Comparison of ENCODE assay signal across 39 mouse cellular contexts in genomic region chr15:102945185-102946077, GRCm38 (mm10). TPM values are rescaled to one million over a fixed set of nuclear protein-coding genes. Genes with fewer than 3 reads are reported as not detected.
DNase-seq lines count a peak whose midpoint lies in the region; ATAC-seq and TF ChIP-seq lines count a peak whose summit lies in the region.
"Had no signal": no experiment of that assay in that cellular context is flagged by ENCODE, and none has a peak within 500 bp of the region (broad histone marks: within the 10 kb centered on the region; RNA-seq: fewer than 3 reads in every experiment).

No protein-coding gene starts in this region.

- no peaks in the 10 kb centered on the region for H3K36me3 ChIP-seq in forebrain, embryonic 11.5 days (ENCODE audit: control insufficient read depth, insufficient read depth, low read length)
- no peaks in the 10 kb centered on the region for H3K36me3 ChIP-seq in forebrain, postnatal 0 days (ENCODE audit: insufficient read depth)
- H3K36me3 ChIP-seq in MEL (ENCODE audit: control insufficient read depth in 1 of 2, insufficient read depth in 2 of 2, low read length in 2 of 2): peaks cover 0 to 5% of the 10 kb centered on the region in 2 experiments; a peak in 1 of 4 replicates
- no peaks in the 10 kb centered on the region for H3K36me3 ChIP-seq in limb, embryonic 13.5 days
- H3K36me3 ChIP-seq in neural tube, embryonic 15.5 days: no peaks in the 10 kb centered on the region
- H3K36me3 ChIP-seq: heart, embryonic 13.5 days; hindbrain, embryonic 10.5 days; liver, embryonic 15.5 days; midbrain, embryonic 15.5 days had no signal

- no peak overlapping the region for H3K4me3 ChIP-seq in forebrain, embryonic 11.5 days (ENCODE audit: low read depth, low read length)
- H3K4me3 ChIP-seq in forebrain, postnatal 0 days (ENCODE audit: low read depth, low read length): no peak overlapping the region
- H3K4me3 ChIP-seq in MEL (ENCODE audit: control insufficient read depth in 1 of 2, insufficient read depth in 1 of 2, low read depth in 2 of 2, low read length in 2 of 2): peak overlapping the region; percentile 69 to 80
- peak overlapping the region; percentile 4 for H3K4me3 ChIP-seq in limb, embryonic 13.5 days
- H3K4me3 ChIP-seq in neural tube, embryonic 15.5 days (replicated peaks): peak overlapping the region; percentile 19
- H3K4me3 ChIP-seq: heart, embryonic 13.5 days; hindbrain, embryonic 10.5 days; liver, embryonic 15.5 days; midbrain, embryonic 15.5 days had no signal

- intact Hi-C loops in heart, postnatal 10 days (cut with DNase I): no loop called here

- no peak overlapping the region for H3K4me2 ChIP-seq in forebrain, embryonic 11.5 days (ENCODE audit: low read depth, low read length, severe bottlenecking)
- no peak overlapping the region for H3K4me2 ChIP-seq in forebrain, postnatal 0 days (ENCODE audit: low read depth)
- peak overlapping the region; percentile 41 for H3K4me2 ChIP-seq in limb, embryonic 13.5 days (replicated peaks)
- peak overlapping the region; percentile 40 for H3K4me2 ChIP-seq in neural tube, embryonic 15.5 days
- H3K4me2 ChIP-seq: heart, embryonic 13.5 days; liver, embryonic 15.5 days; lung, embryonic 14.5 days; midbrain, embryonic 15.5 days had no signal

- H3K9me3 ChIP-seq in forebrain, embryonic 11.5 days (ENCODE audit: control insufficient read depth, low read length): no peaks in the 10 kb centered on the region
- no peaks in the 10 kb centered on the region for H3K9me3 ChIP-seq in forebrain, postnatal 0 days (ENCODE audit: low read length)
- H3K9me3 ChIP-seq in MEL (replicated peaks; ENCODE audit: insufficient read depth, low read length): no peaks in the 10 kb centered on the region
- H3K9me3 ChIP-seq in limb, embryonic 13.5 days: no peaks in the 10 kb centered on the region
- H3K9me3 ChIP-seq in neural tube, embryonic 15.5 days (replicated peaks): no peaks in the 10 kb centered on the region
- H3K9me3 ChIP-seq: heart, embryonic 13.5 days; hindbrain, embryonic 10.5 days; liver, embryonic 15.5 days; midbrain, embryonic 15.5 days had no signal

- peak; percentile 49 for DNase-seq in forebrain, embryonic 11.5 days (ENCODE audit: low spot score)
- DNase-seq in forebrain, postnatal 0 days: no peak
- peak; percentile 84 for DNase-seq in MEL (ENCODE audit: low read depth, low spot score)
- no peak for DNase-seq in heart, adult 11 months
- no peak for DNase-seq in kidney, adult 18-20 months
- DNase-seq in heart, postnatal 10 days: no peak
- DNase-seq: adrenal gland, postnatal 10 days; cerebellum, adult 9-10 months; cerebellum, postnatal 36 days; heart, postnatal 14 days; kidney, adult 8-10 months; layer of hippocampus, adult 9-11 months; liver; lung, embryonic 14.5 days; lung, postnatal 14 days; right cerebral cortex, adult 18-20 months; right cerebral cortex, postnatal 4 days; thymus, adult 2 months; thymus, postnatal 36 days had no signal

- no peaks in the 10 kb centered on the region; the same call in 1 of the 2 replicates for H3K4me1 ChIP-seq in forebrain, embryonic 11.5 days (replicated peaks; ENCODE audit: control insufficient read depth, insufficient read depth, low read length)
- H3K4me1 ChIP-seq in forebrain, postnatal 0 days (ENCODE audit: insufficient read depth): no peaks in the 10 kb centered on the region
- peaks cover 5 to 6% of the 10 kb centered on the region in 2 experiments; a peak in 3 of 4 replicates for H3K4me1 ChIP-seq in MEL (ENCODE audit: control insufficient read depth in 1 of 2, insufficient read depth in 2 of 2, low read length in 2 of 2)
- peaks cover 8% of the 10 kb centered on the region; the same call in 1 of the 2 replicates for H3K4me1 ChIP-seq in limb, embryonic 13.5 days
- H3K4me1 ChIP-seq in neural tube, embryonic 15.5 days: peaks cover 6% of the 10 kb centered on the region
- H3K4me1 ChIP-seq: liver, embryonic 15.5 days had no signal

- H3K27me3 ChIP-seq in forebrain, embryonic 11.5 days (ENCODE audit: control insufficient read depth, insufficient read depth, low read length): peaks cover 97% of the 10 kb centered on the region
- H3K27me3 ChIP-seq in forebrain, postnatal 0 days (ENCODE audit: insufficient read depth, low read length): peaks cover 98% of the 10 kb centered on the region
- peaks cover 3 to 20% of the 10 kb centered on the region in 2 experiments; a peak in 3 of 4 replicates for H3K27me3 ChIP-seq in MEL (ENCODE audit: control insufficient read depth in 1 of 2, insufficient read depth in 2 of 2, low read length in 2 of 2)
- peaks cover 97% of the 10 kb centered on the region for H3K27me3 ChIP-seq in limb, embryonic 13.5 days
- H3K27me3 ChIP-seq in neural tube, embryonic 15.5 days (replicated peaks): peaks cover 83% of the 10 kb centered on the region

- TF ChIP-seq CTCF in forebrain, postnatal 0 days (IDR thresholded peaks at IDR 0.05; ENCODE audit: low read depth): no peak
- peak in 1 of 3 experiments; percentile 9; a peak in 1 of 6 replicates for TF ChIP-seq CTCF in MEL (IDR thresholded peaks at IDR 0.05 in 2 of 3, conservative IDR thresholded peaks at IDR 0.05 in 1 of 3; ENCODE audit: control insufficient read depth in 1 of 3, insufficient read depth in 1 of 3, low read depth in 2 of 3, low read length in 3 of 3, poor library complexity in 1 of 3, severe bottlenecking in 1 of 3)

- 9% methylated on average over 22 of the region's 22 CpGs for WGBS in forebrain, embryonic 11.5 days
- WGBS in forebrain, postnatal 0 days: 10% methylated on average over 22 of the region's 22 CpGs
- 12% methylated on average over 22 of the region's 22 CpGs for WGBS in limb, embryonic 13.5 days
- 8% methylated on average over 22 of the region's 22 CpGs for WGBS in neural tube, embryonic 15.5 days

- no peak for ATAC-seq in forebrain, embryonic 11.5 days (replicated peaks; ENCODE audit: low FRiP score)
- no peak for ATAC-seq in forebrain, postnatal 0 days
- no peak for ATAC-seq in limb, embryonic 13.5 days (ENCODE audit: low FRiP score, low read depth)
- no peak for ATAC-seq in neural tube, embryonic 15.5 days (ENCODE audit: low FRiP score)
- ATAC-seq: forebrain, embryonic 14.5 days; hindbrain, embryonic 16.5 days; midbrain, embryonic 15.5 days had no signal

- H3K9ac ChIP-seq in forebrain, embryonic 11.5 days (ENCODE audit: low read length): no peak overlapping the region
- H3K9ac ChIP-seq in forebrain, postnatal 0 days: no peak overlapping the region
- H3K9ac ChIP-seq in MEL (ENCODE audit: control insufficient read depth, low read depth, low read length, poor library complexity, severe bottlenecking): peak overlapping the region; percentile 69
- H3K9ac ChIP-seq in limb, embryonic 13.5 days: no peak overlapping the region
- H3K9ac ChIP-seq in neural tube, embryonic 15.5 days (replicated peaks): peak overlapping the region; percentile 6; the same call in 1 of the 2 replicates
- H3K9ac ChIP-seq: heart, embryonic 13.5 days; liver, embryonic 15.5 days; lung, embryonic 14.5 days; midbrain, embryonic 15.5 days had no signal

- TF ChIP-seq EP300 in MEL (IDR thresholded peaks at IDR 0.05; ENCODE audit: low read depth in 1 of 2, low read length in 2 of 2): peak; percentile 39 to 74

- no peaks in the 10 kb centered on the region; the same call in 1 of the 2 replicates for H3K79me2 ChIP-seq in MEL (ENCODE audit: control insufficient read depth, insufficient read depth, low read length, poor library complexity)

- peak; percentile 50 to 91; a peak in 3 of 4 replicates for TF ChIP-seq POLR2A in MEL (IDR thresholded peaks at IDR 0.05; ENCODE audit: control insufficient read depth in 1 of 2, insufficient read depth in 1 of 2, low read depth in 1 of 2, low read length in 2 of 2, poor library complexity in 1 of 2)

- no peak overlapping the region for H3K27ac ChIP-seq in forebrain, embryonic 11.5 days (ENCODE audit: low read depth, low read length)
- no peak overlapping the region for H3K27ac ChIP-seq in forebrain, postnatal 0 days (ENCODE audit: low read depth, low read length)
- H3K27ac ChIP-seq in MEL (ENCODE audit: control insufficient read depth, low read depth, low read length): peak overlapping the region; percentile 78
- H3K27ac ChIP-seq in limb, embryonic 13.5 days: no peak overlapping the region
- peak overlapping the region; percentile 39 for H3K27ac ChIP-seq in neural tube, embryonic 15.5 days (replicated peaks)
- H3K27ac ChIP-seq: heart, embryonic 13.5 days; hindbrain, embryonic 10.5 days; kidney, postnatal 0 days; liver, embryonic 15.5 days; midbrain, embryonic 15.5 days; stomach, postnatal 0 days had no signal

- TF ChIP-seq RAD21 in MEL (IDR thresholded peaks at IDR 0.05; ENCODE audit: low read depth, low read length): no peak; the same call in 1 of the 2 replicates

RNA-seq across cellular contexts. Expression of gene Hoxc11, which starts 8.8 kb away (rescaled TPM):
- not detected in 2 replicates for polyA plus RNA-seq in forebrain, embryonic 11.5 days (2014; fragmentation: Nextera tagmentation; extraction: Ambion mirVana)
- total RNA-seq in forebrain, postnatal 0 days (2014; rRNA removed): not detected in 2 replicates
- polyA plus RNA-seq in forebrain, postnatal 0 days (2015; fragmentation: Nextera tagmentation; extraction: Ambion mirVana): not detected in 2 replicates
- total RNA-seq in MEL (2012; rRNA removed): not detected in 2 replicates
- not detected for polyA plus RNA-seq in MEL (2012; ENCODE audit: insufficient read depth in 1 of 2, insufficient read length in 2 of 2, low read depth in 1 of 2, low replicate concordance in 2 of 2, missing spikeins in 1 of 2)
- 2.1 and 2.6 TPM in 2 replicates for polyA plus RNA-seq in limb, embryonic 13.5 days (2015; fragmentation: Nextera tagmentation; extraction: Ambion mirVana)
- polyA plus RNA-seq in neural tube, embryonic 15.5 days (2015; fragmentation: Nextera tagmentation; extraction: Ambion mirVana): 2.1 and 5.6 TPM in 2 replicates
- not detected for total RNA-seq in heart, postnatal 10 days (2021)
- total RNA-seq: heart, adult 8-10 months; heart, postnatal 14 days; left cerebral cortex, postnatal 14 days; neutrophil, adult 5-6 weeks had no signal
- polyA plus RNA-seq: embryonic facial prominence, embryonic 11.5 days; forebrain, embryonic 14.5 days; frontal cortex, adult 2 months; heart, embryonic 13.5 days; hindbrain, embryonic 10.5 days; hindbrain, embryonic 16.5 days; large intestine, adult 2 months; liver, embryonic 15.5 days; lung, embryonic 14.5 days; midbrain, embryonic 15.5 days; spleen, adult 2 months; stomach, postnatal 0 days had no signal

RNA-seq across cellular contexts. Expression of gene Hoxc12, which starts 8.9 kb away (rescaled TPM):
- polyA plus RNA-seq in forebrain, embryonic 11.5 days (2014; fragmentation: Nextera tagmentation; extraction: Ambion mirVana): not detected in 2 replicates
- total RNA-seq in forebrain, postnatal 0 days (2014; rRNA removed): not detected in 2 replicates
- polyA plus RNA-seq in forebrain, postnatal 0 days (2015; fragmentation: Nextera tagmentation; extraction: Ambion mirVana): not detected in 2 replicates
- not detected in 2 replicates for total RNA-seq in MEL (2012; rRNA removed)
- polyA plus RNA-seq in MEL (2012; ENCODE audit: insufficient read depth in 1 of 2, insufficient read length in 2 of 2, low read depth in 1 of 2, low replicate concordance in 2 of 2, missing spikeins in 1 of 2): not detected
- polyA plus RNA-seq in limb, embryonic 13.5 days (2015; fragmentation: Nextera tagmentation; extraction: Ambion mirVana): 2.8 and 3.1 TPM in 2 replicates
- polyA plus RNA-seq in neural tube, embryonic 15.5 days (2015; fragmentation: Nextera tagmentation; extraction: Ambion mirVana): 12.7 and 19.7 TPM in 2 replicates
- total RNA-seq in heart, postnatal 10 days (2021): not detected
- total RNA-seq: adrenal gland, postnatal 10 days; gastrocnemius, adult 18-20 months; gastrocnemius, postnatal 4 days; heart, adult 8-10 months; heart, postnatal 14 days; left cerebral cortex, postnatal 14 days; neutrophil, adult 5-6 weeks had no signal
- polyA plus RNA-seq: embryonic facial prominence, embryonic 11.5 days; forebrain, embryonic 14.5 days; frontal cortex, adult 2 months; heart, embryonic 13.5 days; hindbrain, embryonic 10.5 days; hindbrain, embryonic 16.5 days; intestine, embryonic 14.5 days; kidney, postnatal 0 days; large intestine, adult 2 months; liver, embryonic 15.5 days; lung, embryonic 14.5 days; midbrain, embryonic 15.5 days; spleen, adult 2 months; stomach, postnatal 0 days; thymus, adult 2 months had no signal

RNA-seq across cellular contexts. Expression of gene Hoxc10, which starts 21.2 kb away (rescaled TPM):
- not detected in 2 replicates for polyA plus RNA-seq in forebrain, embryonic 11.5 days (2014; fragmentation: Nextera tagmentation; extraction: Ambion mirVana)
- total RNA-seq in forebrain, postnatal 0 days (2014; rRNA removed): not detected in 2 replicates
- not detected in 2 replicates for polyA plus RNA-seq in forebrain, postnatal 0 days (2015; fragmentation: Nextera tagmentation; extraction: Ambion mirVana)
- total RNA-seq in MEL (2012; rRNA removed): 6.3 and 6.8 TPM in 2 replicates
- 10 to 100 TPM in 1 of 2 experiments, not detected in 1; 24.8 TPM for polyA plus RNA-seq in MEL (2012; ENCODE audit: insufficient read depth in 1 of 2, insufficient read length in 2 of 2, low read depth in 1 of 2, low replicate concordance in 2 of 2, missing spikeins in 1 of 2)
- 11.0 and 11.3 TPM in 2 replicates for polyA plus RNA-seq in limb, embryonic 13.5 days (2015; fragmentation: Nextera tagmentation; extraction: Ambion mirVana)
- 51.3 and 71.0 TPM in 2 replicates for polyA plus RNA-seq in neural tube, embryonic 15.5 days (2015; fragmentation: Nextera tagmentation; extraction: Ambion mirVana)
- total RNA-seq in heart, postnatal 10 days (2021): not detected
- total RNA-seq: heart, adult 8-10 months; heart, postnatal 14 days; left cerebral cortex, postnatal 14 days; neutrophil, adult 5-6 weeks had no signal
- polyA plus RNA-seq: embryonic facial prominence, embryonic 11.5 days; forebrain, embryonic 14.5 days; frontal cortex, adult 2 months; heart, embryonic 13.5 days; hindbrain, embryonic 10.5 days; hindbrain, embryonic 16.5 days; liver, embryonic 15.5 days; lung, embryonic 14.5 days; midbrain, embryonic 15.5 days; spleen, adult 2 months; stomach, postnatal 0 days had no signal

RNA-seq across cellular contexts. Expression of gene Hoxc5, which starts 21.8 kb away (rescaled TPM):
- not detected in 2 replicates for polyA plus RNA-seq in forebrain, embryonic 11.5 days (2014; fragmentation: Nextera tagmentation; extraction: Ambion mirVana)
- not detected in 2 replicates for total RNA-seq in forebrain, postnatal 0 days (2014; rRNA removed)
- polyA plus RNA-seq in forebrain, postnatal 0 days (2015; fragmentation: Nextera tagmentation; extraction: Ambion mirVana): not detected in 2 replicates
- 0.46 and 0.56 TPM in 2 replicates for total RNA-seq in MEL (2012; rRNA removed)
- 1 to 10 TPM in 1 of 2 experiments, not detected in 1; 3.0 TPM for polyA plus RNA-seq in MEL (2012; ENCODE audit: insufficient read depth in 1 of 2, insufficient read length in 2 of 2, low read depth in 1 of 2, low replicate concordance in 2 of 2, missing spikeins in 1 of 2)
- 5.2 and 6.7 TPM in 2 replicates for polyA plus RNA-seq in limb, embryonic 13.5 days (2015; fragmentation: Nextera tagmentation; extraction: Ambion mirVana)
- polyA plus RNA-seq in neural tube, embryonic 15.5 days (2015; fragmentation: Nextera tagmentation; extraction: Ambion mirVana): 14.6 and 20.7 TPM in 2 replicates
- total RNA-seq in heart, postnatal 10 days (2021): under 1 TPM; 0.12 to 0.15 TPM
- total RNA-seq: heart, postnatal 14 days; left cerebral cortex, postnatal 14 days; neutrophil, adult 5-6 weeks had no signal
- polyA plus RNA-seq: forebrain, embryonic 14.5 days; frontal cortex, adult 2 months; midbrain, embryonic 15.5 days had no signal

RNA-seq across cellular contexts. Expression of gene Hoxc13, which starts 24.5 kb away (rescaled TPM):
- polyA plus RNA-seq in forebrain, embryonic 11.5 days (2014; fragmentation: Nextera tagmentation; extraction: Ambion mirVana): 0.11 TPM in 1 of 2 replicates, not detected in the other
- not detected in 2 replicates for total RNA-seq in forebrain, postnatal 0 days (2014; rRNA removed)
- not detected in 2 replicates for polyA plus RNA-seq in forebrain, postnatal 0 days (2015; fragmentation: Nextera tagmentation; extraction: Ambion mirVana)
- not detected in 2 replicates for total RNA-seq in MEL (2012; rRNA removed)
- polyA plus RNA-seq in MEL (2012; ENCODE audit: insufficient read depth in 1 of 2, insufficient read length in 2 of 2, low read depth in 1 of 2, low replicate concordance in 2 of 2, missing spikeins in 1 of 2): not detected
- polyA plus RNA-seq in limb, embryonic 13.5 days (2015; fragmentation: Nextera tagmentation; extraction: Ambion mirVana): 2.9 and 3.8 TPM in 2 replicates
- 5.7 and 9.3 TPM in 2 replicates for polyA plus RNA-seq in neural tube, embryonic 15.5 days (2015; fragmentation: Nextera tagmentation; extraction: Ambion mirVana)
- total RNA-seq in heart, postnatal 10 days (2021): not detected
- total RNA-seq: adrenal gland, postnatal 10 days; gastrocnemius, adult 18-20 months; gastrocnemius, postnatal 4 days; heart, adult 8-10 months; heart, postnatal 14 days; left cerebral cortex, postnatal 14 days; neutrophil, adult 5-6 weeks had no signal
- polyA plus RNA-seq: forebrain, embryonic 14.5 days; frontal cortex, adult 2 months; hindbrain, embryonic 16.5 days; intestine, embryonic 14.5 days; large intestine, adult 2 months; liver, embryonic 15.5 days; lung, embryonic 14.5 days; midbrain, embryonic 15.5 days; spleen, adult 2 months; stomach, postnatal 0 days; thymus, adult 2 months had no signal

Comparison
In these comparisons a context has a peak if more than half of its experiments do, and no peak if none do; other contexts are left out.
1. DNase-seq: peak in forebrain, embryonic 11.5 days (single experiment) and MEL (single experiment); none in forebrain, postnatal 0 days (single experiment), heart, adult 11 months (single experiment), kidney, adult 18-20 months (single experiment) and heart, postnatal 10 days (0 of 2).
2. H3K27ac ChIP-seq: peak in MEL (single experiment) and neural tube, embryonic 15.5 days (single experiment); none in forebrain, embryonic 11.5 days (single experiment), forebrain, postnatal 0 days (single experiment) and limb, embryonic 13.5 days (single experiment).
3. H3K4me2 ChIP-seq: peak in limb, embryonic 13.5 days (single experiment) and neural tube, embryonic 15.5 days (single experiment); none in forebrain, embryonic 11.5 days (single experiment) and forebrain, postnatal 0 days (single experiment).
4. H3K4me3 ChIP-seq: peak in MEL (2 of 2), limb, embryonic 13.5 days (single experiment) and neural tube, embryonic 15.5 days (single experiment); none in forebrain, embryonic 11.5 days (single experiment) and forebrain, postnatal 0 days (single experiment).
5. H3K9ac ChIP-seq: peak in MEL (single experiment) and neural tube, embryonic 15.5 days (single experiment); none in forebrain, embryonic 11.5 days (single experiment), forebrain, postnatal 0 days (single experiment) and limb, embryonic 13.5 days (single experiment).